Mouse (Mus musculus) embryonic facial prominence, embryonic 15.5 days (tissue): ENCODE data around the gene Faap20. TPM values are rescaled to one million over a fixed set of nuclear protein-coding genes. Genes with fewer than 3 reads are reported as not detected.
A peak's percentile ranks its signal among the peaks of the same experiment; 100 is the strongest.

Experiments used
- ATAC-seq: fragments of 200-750 bp; cut with Nextera tagmentation; 2 replicates; pipeline ENCODE4 v1.8.0; 2017; ENCODE audit warnings: low read depth, moderate TSS enrichment; ENCODE audit not compliant: insufficient number of reproducible peaks, low FRiP score, low TSS enrichment
- H3K27ac ChIP-seq: fragments of 300-500 bp; sonication (generic); replicated peaks from 2 replicates; pipeline ENCODE4 v1.5.1; 2015; ENCODE audit warnings: mild to moderate bottlenecking, inconsistent platforms
- H3K27me3 ChIP-seq: fragments of 300-500 bp; sonication (generic); 2 replicates; pipeline ENCODE4 v1.6.1; 2015; ENCODE audit warnings: inconsistent platforms
- H3K36me3 ChIP-seq: fragments of 300-500 bp; sonication (generic); 2 replicates; pipeline ENCODE4 v1.6.1; 2015; ENCODE audit warnings: mild to moderate bottlenecking, inconsistent platforms
- H3K4me1 ChIP-seq: fragments of 300-500 bp; sonication (generic); 2 replicates; pipeline ENCODE4 v1.6.1; 2015; ENCODE audit warnings: inconsistent platforms
- H3K4me2 ChIP-seq: fragments of 300-500 bp; sonication (generic); replicated peaks from 2 replicates; pipeline ENCODE4 v1.6.1; 2015; ENCODE audit warnings: mild to moderate bottlenecking, inconsistent platforms
- H3K4me3 ChIP-seq: fragments of 300-500 bp; sonication (generic); replicated peaks from 2 replicates; pipeline ENCODE4 v1.5.1; 2015; ENCODE audit warnings: mild to moderate bottlenecking, inconsistent platforms
- H3K9ac ChIP-seq: fragments of 300-500 bp; sonication (generic); 2 replicates; pipeline ENCODE4 v1.6.1; 2015; ENCODE audit warnings: inconsistent platforms
- H3K9me3 ChIP-seq: fragments of 300-500 bp; sonication (generic); replicated peaks from 2 replicates; pipeline ENCODE4 v1.6.1; 2016; ENCODE audit warnings: inconsistent platforms
- WGBS: fragments of 180-500 bp; shearing (Covaris S2); methylation state at CpG from one replicate; pipeline ENCODE4 v1.1.7; 2015; 5-methylcytosine and 5-hydroxymethylcytosine counted together
- polyA plus RNA-seq: library from polyadenylated mRNA; unstranded; fragments of >200 nt; fragmentation: Nextera tagmentation; extraction: Ambion mirVana; gene quantifications from 2 replicates; pipeline ENCODE4 v1.2.1, GENCODE M21; 2015

The Faap20 gene
- polyA plus RNA-seq, 1 experiment from 2014 or later: 74.9 TPM

DNA sequence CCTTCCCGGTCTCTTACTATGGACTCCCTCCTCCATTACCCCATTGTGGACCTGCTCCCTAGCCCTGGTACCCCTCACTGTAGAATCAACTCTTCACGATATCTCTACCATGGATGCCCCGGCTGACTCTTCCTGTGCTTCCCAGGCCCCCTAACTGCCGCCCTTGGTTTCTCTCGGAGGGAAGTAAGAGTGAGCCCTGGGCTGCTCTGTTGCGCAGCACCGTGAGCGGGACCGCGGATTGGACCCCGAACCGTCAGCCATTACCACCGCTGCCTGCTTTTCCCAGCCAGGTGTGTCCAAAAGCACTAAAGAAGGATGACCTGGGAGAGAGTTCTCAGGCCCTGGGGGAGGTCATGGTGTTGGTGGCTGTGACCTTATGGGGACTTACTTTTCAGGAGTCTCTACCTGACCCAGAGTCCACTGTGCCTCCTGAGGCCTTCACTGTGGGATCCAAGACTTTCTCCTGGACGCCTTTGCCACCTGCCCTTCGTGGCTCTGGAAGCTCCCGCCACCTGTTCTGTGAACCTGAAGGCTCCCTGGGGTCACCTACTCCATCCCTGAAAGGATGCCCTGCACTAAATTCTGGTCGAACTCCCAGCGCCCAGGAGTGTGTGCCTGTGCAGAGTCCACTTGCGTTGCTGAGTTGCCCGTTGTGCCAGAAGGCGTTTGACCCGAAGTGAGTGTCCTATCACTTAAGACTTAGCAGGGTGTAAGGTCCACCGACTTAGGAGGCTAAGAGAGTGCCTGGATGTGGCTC is 937 bp downstream of the Faap20 start:
- no peaks in the 10 kb centered on the region for H3K27me3 ChIP-seq
- peak overlapping the region; percentile 55 for H3K4me3 ChIP-seq
- WGBS: 12% methylated on average over 23 of the region's 23 CpGs
- H3K4me1 ChIP-seq: peaks cover 50% of the 10 kb centered on the region
- H3K9ac ChIP-seq: peak overlapping the region; percentile 50
- no peak; the same call in 1 of the 2 replicates for ATAC-seq
- peaks cover 10% of the 10 kb centered on the region for H3K36me3 ChIP-seq
- peak overlapping the region; percentile 89 for H3K4me2 ChIP-seq
- H3K9me3 ChIP-seq: no peaks in the 10 kb centered on the region
- H3K27ac ChIP-seq: peak overlapping the region; percentile 98

DNA sequence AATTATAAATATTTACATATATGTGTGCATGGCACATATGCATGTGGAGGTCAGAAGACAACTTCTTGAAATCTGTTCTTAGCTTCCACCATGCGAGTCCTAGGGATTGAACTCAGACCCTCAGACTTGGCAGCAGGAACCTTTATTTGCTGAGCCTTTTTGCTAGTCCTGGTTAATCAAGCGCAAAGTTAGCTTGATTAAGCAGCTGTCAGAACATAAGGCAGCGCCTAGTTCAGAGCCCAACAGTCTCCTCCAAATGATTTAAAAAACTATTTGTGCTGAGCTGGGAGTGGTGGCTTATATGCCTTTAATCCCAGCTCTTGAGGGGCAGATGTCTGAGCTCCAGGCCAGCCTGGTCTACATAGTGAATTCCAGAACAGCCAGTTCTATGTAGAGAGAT is 1.5 kb downstream of the Faap20 start:
- no peak overlapping the region for H3K9ac ChIP-seq
- no peaks in the 10 kb centered on the region for H3K27me3 ChIP-seq
- no peaks in the 10 kb centered on the region for H3K9me3 ChIP-seq
- peak overlapping the region; percentile 89 for H3K4me2 ChIP-seq
- 62% methylated on average over 3 of the region's 3 CpGs for WGBS
- no peak for ATAC-seq
- peak overlapping the region; percentile 98; the same call in 1 of the 2 replicates for H3K27ac ChIP-seq
- peaks cover 44% of the 10 kb centered on the region for H3K4me1 ChIP-seq
- peaks cover 15% of the 10 kb centered on the region for H3K36me3 ChIP-seq
- peak overlapping the region; percentile 55 for H3K4me3 ChIP-seq

DNA sequence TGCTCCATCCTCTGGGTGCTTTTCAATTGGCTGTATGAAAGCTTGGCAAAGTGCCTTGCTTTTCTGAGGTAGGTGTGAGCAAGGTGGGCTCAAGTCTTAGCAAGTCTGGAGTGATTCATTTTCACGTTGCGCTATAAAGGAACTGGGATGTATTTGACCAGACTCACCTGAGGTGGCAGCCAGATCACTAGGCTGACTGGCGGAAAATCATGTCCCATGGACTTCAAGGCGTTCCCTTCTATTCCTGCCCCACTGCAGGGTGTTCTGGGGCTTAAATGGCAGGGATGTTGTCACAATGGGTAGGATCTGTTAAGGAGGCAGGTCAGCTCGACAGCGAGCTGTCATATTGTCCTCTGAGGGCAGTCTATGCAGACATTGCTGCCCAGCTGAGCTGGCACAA is 2.7 kb downstream of the Faap20 start:
- peak overlapping the region; percentile 55 for H3K27ac ChIP-seq
- no peaks in the 10 kb centered on the region for H3K27me3 ChIP-seq
- H3K36me3 ChIP-seq: peaks cover 24% of the 10 kb centered on the region
- H3K4me1 ChIP-seq: peaks cover 35% of the 10 kb centered on the region
- no peaks in the 10 kb centered on the region for H3K9me3 ChIP-seq
- 0 out of 2 replicates have a peak overlapping the region, but pooled peaks have one; percentile 2 for H3K9ac ChIP-seq
- no peak overlapping the region for H3K4me3 ChIP-seq
- 75% methylated on average over 6 of the region's 6 CpGs for WGBS
- ATAC-seq: no peak
- no peak overlapping the region; the same call in 1 of the 2 replicates for H3K4me2 ChIP-seq

DNA sequence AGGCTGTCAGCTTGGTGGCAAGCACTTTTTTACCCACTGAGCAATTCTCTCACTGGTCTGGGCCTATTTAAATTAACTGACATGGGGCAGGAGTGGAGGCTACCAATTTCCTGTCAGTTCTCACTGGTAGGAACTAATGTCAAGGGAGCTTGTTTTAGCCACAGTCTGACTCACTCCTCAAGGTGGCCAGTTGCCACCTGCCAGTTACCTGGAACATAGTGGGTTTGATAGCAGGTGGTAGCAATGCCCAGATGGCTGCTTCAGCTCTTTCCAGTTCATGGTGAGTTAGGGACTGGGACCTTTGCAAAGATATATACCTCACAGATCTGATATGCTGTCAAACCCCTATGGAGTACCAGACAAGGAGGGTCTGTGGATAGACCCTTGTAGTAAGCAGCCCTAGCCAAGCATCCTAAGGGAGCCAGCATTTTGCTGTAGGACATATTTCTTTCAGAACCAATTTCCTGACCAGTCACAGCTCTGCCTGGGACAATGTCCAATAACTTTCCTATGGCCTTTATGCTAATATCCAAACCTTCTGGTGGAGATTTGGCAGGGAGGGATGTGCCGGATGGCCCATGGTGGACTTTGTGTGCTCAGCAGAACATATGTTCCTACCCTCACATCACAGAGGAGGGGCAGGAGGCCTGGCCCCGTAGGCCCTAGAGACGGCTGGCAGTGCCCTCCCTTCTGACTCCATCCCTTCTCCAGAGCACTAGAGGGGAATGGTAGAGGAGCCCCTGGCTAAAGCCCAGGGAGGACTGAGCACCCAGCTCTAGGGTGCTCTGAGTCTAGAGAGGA is 15.1 kb downstream of the Faap20 start:
- Histone ChIP-seq H3K27ac (no peak overlapping the region), H3K4me2 (no peak overlapping the region), H3K9ac (no peak overlapping the region), H3K36me3 (no peaks in the 10 kb centered on the region), H3K4me1 (peaks cover 35% of the 10 kb centered on the region), H3K27me3 (no peaks in the 10 kb centered on the region), H3K9me3 (no peaks in the 10 kb centered on the region), H3K4me3 (no peak overlapping the region)
- WGBS: 70% methylated on average over 3 of the region's 3 CpGs
- no peak for ATAC-seq

DNA sequence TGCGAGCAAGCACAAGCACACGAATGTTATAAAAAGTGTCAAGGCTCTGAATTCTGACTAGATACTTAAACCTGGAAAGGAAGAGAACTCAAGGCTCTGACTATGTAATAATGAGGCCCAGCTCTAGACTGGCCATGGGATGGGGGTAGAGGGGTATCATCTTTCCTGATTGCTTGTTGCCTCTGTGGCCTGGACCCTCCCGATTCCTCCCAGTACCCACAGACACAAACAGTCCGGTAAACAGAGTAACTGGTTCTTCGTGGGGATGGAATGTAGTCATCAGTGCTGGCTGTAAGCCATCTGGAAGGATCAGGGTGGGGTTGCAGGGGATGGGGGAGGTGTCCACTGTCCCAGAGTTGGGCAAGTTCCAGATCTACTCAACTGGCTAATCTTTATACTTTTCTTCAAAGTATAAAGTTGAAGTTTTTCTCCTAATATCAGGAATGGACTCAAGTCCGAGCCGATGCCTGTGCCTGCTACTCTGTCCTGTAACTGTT is 17.5 kb downstream of the Faap20 start:
- 40% methylated on average over 7 of the region's 7 CpGs for WGBS

DNA sequence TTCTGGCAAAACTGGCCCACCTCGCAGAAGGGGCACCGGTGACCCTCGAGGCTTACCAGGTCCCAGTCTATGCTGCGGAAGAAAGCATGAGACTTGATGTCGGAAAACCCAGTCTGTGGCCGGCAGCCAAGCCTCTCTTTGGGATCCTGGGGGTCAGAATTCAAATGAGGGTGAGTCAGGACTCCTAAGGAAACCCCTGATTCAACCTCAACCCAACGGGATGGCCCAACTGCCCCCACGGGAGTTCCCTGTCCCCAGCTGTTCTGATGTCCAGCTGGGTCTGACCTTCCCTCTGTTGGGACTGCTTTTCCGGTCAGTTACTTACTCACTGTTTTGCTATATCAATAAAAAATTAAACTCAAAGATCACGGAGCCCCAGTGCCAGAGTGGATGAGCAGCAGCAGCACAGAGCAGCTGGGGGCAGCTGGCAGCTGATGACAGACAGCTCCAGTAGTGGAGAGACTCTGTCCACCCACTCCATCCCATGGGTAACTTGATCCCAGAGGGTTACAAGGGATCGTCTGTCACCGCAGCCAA is 18.1 kb downstream of the Faap20 start:
- no peaks in the 10 kb centered on the region for H3K27me3 ChIP-seq
- no peaks in the 10 kb centered on the region for H3K36me3 ChIP-seq
- H3K9ac ChIP-seq: no peak overlapping the region
- H3K4me3 ChIP-seq: no peak overlapping the region
- 53% methylated on average over 12 of the region's 12 CpGs for WGBS
- no peak overlapping the region for H3K4me2 ChIP-seq
- ATAC-seq: peak; percentile 29; the same call in 1 of the 2 replicates
- peak overlapping the region; percentile 35 for H3K27ac ChIP-seq
- H3K9me3 ChIP-seq: no peaks in the 10 kb centered on the region
- peaks cover 35% of the 10 kb centered on the region for H3K4me1 ChIP-seq

More for the DNA sequence above, 17.5 kb downstream of the Faap20 start:
- peaks cover 35% of the 10 kb centered on the region for H3K4me1 ChIP-seq
- no peak; the same call in 1 of the 2 replicates for ATAC-seq
- no peaks in the 10 kb centered on the region for H3K27me3 ChIP-seq
- H3K36me3 ChIP-seq: no peaks in the 10 kb centered on the region
- no peak overlapping the region for H3K4me3 ChIP-seq
- no peaks in the 10 kb centered on the region for H3K9me3 ChIP-seq
- H3K9ac ChIP-seq: no peak overlapping the region
- no peak overlapping the region for H3K4me2 ChIP-seq
- peak overlapping the region; percentile 35 for H3K27ac ChIP-seq

DNA sequence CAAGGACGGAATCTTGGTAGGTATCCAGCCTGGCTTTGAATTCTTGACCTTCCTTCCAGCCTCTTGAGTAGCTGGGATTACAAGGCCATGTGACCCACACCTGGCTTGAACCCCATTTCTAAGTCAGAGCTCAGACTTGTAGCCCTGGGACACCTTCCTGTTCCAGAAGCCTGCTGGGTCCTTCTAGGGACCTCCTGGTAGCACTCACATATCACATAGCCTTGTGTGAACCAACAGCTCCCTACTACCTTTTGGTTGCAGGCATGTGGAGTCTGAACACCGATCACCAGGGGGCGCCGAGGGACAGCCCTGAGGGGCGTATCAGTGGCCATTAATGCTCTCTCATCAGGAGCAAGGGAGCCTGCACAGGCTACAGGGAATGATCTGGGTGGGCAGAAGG is 18.8 kb downstream of the Faap20 start:
- no peak overlapping the region for H3K4me3 ChIP-seq
- H3K27ac ChIP-seq: peak overlapping the region; percentile 35
- H3K36me3 ChIP-seq: no peaks in the 10 kb centered on the region
- no peaks in the 10 kb centered on the region for H3K27me3 ChIP-seq
- WGBS: 33% methylated on average over 5 of the region's 5 CpGs
- H3K4me1 ChIP-seq: peaks cover 35% of the 10 kb centered on the region
- H3K9me3 ChIP-seq: no peaks in the 10 kb centered on the region
- peak; percentile 52 for ATAC-seq
- H3K9ac ChIP-seq: no peak overlapping the region
- no peak overlapping the region for H3K4me2 ChIP-seq

DNA sequence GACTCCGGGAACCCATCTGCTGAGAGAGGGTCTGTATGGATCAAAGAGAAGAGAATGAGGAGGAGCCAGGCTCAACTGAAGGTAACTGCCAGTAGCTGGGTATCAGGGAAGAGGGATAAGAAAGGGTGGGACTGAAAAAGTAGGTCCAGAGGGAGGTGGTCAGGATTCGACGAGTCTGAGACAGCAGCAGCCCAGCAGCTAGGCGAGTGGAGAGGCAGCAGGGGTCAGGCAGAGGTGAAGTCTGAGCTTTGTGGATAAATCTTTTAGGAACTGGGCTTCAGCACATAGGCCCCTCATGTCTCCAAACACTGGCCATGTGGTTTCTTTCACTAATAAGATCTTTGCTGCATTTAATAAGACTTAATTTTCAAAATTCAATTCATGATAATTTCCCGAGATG is 24.8 kb downstream of the Faap20 start:
- WGBS: 50% methylated on average over 5 of the region's 5 CpGs
- Histone ChIP-seq H3K9me3 (no peaks in the 10 kb centered on the region), H3K4me1 (peaks cover 11% of the 10 kb centered on the region; the same call in 1 of the 2 replicates), H3K4me2 (no peak overlapping the region), H3K27me3 (no peaks in the 10 kb centered on the region), H3K4me3 (no peak overlapping the region), H3K27ac (no peak overlapping the region; the same call in 1 of the 2 replicates), H3K36me3 (no peaks in the 10 kb centered on the region), H3K9ac (no peak overlapping the region)
- ATAC-seq: no peak

DNA sequence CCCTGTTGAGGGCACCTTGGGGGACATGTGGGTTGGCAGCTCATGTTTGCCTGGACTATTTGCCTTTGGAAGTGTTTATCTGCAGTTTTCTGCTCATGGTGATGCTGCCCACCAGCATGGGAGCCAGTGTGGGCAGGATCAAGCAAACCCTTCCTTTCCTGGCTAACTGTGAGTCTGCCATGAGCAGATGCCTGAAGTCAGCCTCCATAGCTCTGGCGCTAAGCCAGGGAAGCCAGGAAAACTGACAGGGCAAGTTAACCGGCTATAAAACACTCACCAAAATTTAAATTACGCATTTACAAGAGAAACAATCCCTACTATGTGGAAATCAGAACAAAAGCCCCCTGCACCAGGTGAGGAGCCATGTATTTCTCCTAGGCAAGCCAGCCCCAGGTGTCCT is 25.2 kb downstream of the Faap20 start:
- peaks cover 14% of the 10 kb centered on the region; the same call in 1 of the 2 replicates for H3K4me1 ChIP-seq
- no peak overlapping the region; the same call in 1 of the 2 replicates for H3K27ac ChIP-seq
- H3K36me3 ChIP-seq: no peaks in the 10 kb centered on the region
- H3K9me3 ChIP-seq: no peaks in the 10 kb centered on the region
- H3K4me3 ChIP-seq: no peak overlapping the region
- 44% methylated on average over 3 of the region's 3 CpGs for WGBS
- H3K9ac ChIP-seq: no peak overlapping the region
- no peak overlapping the region for H3K4me2 ChIP-seq
- H3K27me3 ChIP-seq: no peaks in the 10 kb centered on the region
- no peak for ATAC-seq

DNA sequence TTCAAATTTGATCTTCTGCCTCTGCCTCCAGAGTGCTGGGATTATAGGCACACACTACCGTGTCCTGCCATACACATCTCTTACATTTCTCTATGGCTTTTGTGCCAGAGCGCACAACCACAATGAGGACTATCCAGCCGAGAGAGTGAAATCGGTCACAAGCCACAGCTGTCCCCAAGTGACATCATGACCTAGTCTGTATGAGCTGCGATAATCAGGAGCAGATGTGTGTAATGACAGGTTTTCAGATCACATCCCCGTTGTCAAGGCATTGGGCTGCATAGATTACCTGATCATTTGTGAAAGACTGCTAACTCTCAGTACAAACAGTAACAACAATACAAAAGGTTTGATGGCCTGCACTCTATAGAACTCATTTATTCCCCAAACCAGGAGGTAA is 28.4 kb downstream of the Faap20 start:
- Histone ChIP-seq H3K4me2 (no peak overlapping the region), H3K36me3 (no peaks in the 10 kb centered on the region), H3K4me3 (no peak overlapping the region), H3K27me3 (no peaks in the 10 kb centered on the region), H3K27ac (no peak overlapping the region), H3K9ac (no peak overlapping the region), H3K9me3 (no peaks in the 10 kb centered on the region), H3K4me1 (peaks cover 45% of the 10 kb centered on the region)
- WGBS: 37% methylated on average over 6 of the region's 6 CpGs
- ATAC-seq: no peak

DNA sequence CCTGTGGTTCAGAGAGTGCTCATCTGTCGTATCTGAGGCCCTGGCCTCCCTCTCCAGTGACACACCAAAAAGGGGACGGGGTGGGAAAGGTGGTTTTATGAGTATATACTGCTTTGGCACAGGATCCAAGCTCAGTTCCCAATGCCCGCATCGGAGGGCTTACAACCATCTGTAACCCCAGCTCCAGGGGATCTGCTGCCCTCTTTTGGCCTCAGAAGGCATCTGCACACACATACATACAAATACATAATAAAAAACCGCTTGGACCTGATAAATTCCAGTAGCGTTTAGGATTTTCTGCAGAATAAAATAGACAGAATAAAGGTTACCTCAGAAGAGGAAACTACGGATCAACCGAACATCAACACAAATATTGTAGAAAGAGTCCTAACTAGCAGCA is 29.5 kb downstream of the Faap20 start:
- no peak for ATAC-seq
- H3K4me3 ChIP-seq: no peak overlapping the region
- peak overlapping the region; percentile 31; the same call in 1 of the 2 replicates for H3K27ac ChIP-seq
- peaks cover 56% of the 10 kb centered on the region for H3K4me1 ChIP-seq
- H3K9me3 ChIP-seq: no peaks in the 10 kb centered on the region
- H3K27me3 ChIP-seq: no peaks in the 10 kb centered on the region
- H3K4me2 ChIP-seq: no peak overlapping the region
- WGBS: 79% methylated on average over 8 of the region's 8 CpGs
- no peaks in the 10 kb centered on the region for H3K36me3 ChIP-seq
- no peak overlapping the region for H3K9ac ChIP-seq
